Comparison of ENCODE assay signal across 17 mouse cellular contexts in the genomic region with DNA sequence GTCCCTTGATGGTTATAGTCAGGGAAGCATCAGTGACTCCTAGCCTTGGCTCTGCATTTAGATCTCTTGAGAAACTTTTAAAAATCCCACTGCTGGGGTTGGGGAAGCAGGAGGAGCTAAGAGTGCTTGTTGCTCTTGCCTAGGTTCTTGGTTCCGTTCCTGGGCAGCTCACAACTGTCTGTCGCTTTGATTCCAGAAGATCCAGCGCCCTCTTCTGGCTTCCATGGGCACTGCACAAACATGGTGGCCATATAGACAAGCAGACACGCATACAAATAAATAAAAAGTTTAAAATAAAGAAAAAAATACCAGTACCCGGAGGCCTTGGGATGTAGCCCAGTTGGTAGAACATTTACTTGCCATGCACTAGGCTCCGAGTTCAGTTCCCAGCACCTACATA. TPM values are rescaled to one million over a fixed set of nuclear protein-coding genes. Genes with fewer than 3 reads are reported as not detected.
DNase-seq lines count a peak whose midpoint lies in the region; ATAC-seq and TF ChIP-seq lines count a peak whose summit lies in the region.
"Had no signal": no experiment of that assay in that cellular context is flagged by ENCODE, and none has a peak within 500 bp of the region (broad histone marks: within the 10 kb centered on the region; RNA-seq: fewer than 3 reads in every experiment).

No protein-coding gene starts in this region.

- H3K4me1 ChIP-seq in intestine, postnatal 0 days (replicated peaks; ENCODE audit: control insufficient read depth, insufficient read depth, low read length): no peaks in the 10 kb centered on the region
- no peaks in the 10 kb centered on the region for H3K4me1 ChIP-seq in intestine, embryonic 15.5 days (replicated peaks)
- no peaks in the 10 kb centered on the region for H3K4me1 ChIP-seq in midbrain, postnatal 0 days (ENCODE audit: insufficient read depth, low read length)
- no peaks in the 10 kb centered on the region for H3K4me1 ChIP-seq in midbrain, embryonic 11.5 days (ENCODE audit: control insufficient read depth, insufficient read depth, low read length)
- H3K4me1 ChIP-seq in stomach, postnatal 0 days (replicated peaks; ENCODE audit: control insufficient read depth, insufficient read depth): no peaks in the 10 kb centered on the region

- DNase-seq in midbrain, postnatal 0 days (ENCODE audit: low spot score): no peak
- DNase-seq in midbrain, embryonic 11.5 days (ENCODE audit: low spot score, missing footprints): no peak
- no peak for DNase-seq in stomach, postnatal 0 days (ENCODE audit: low spot score)
- no peak for DNase-seq in ovary, postnatal 10 days (ENCODE audit: low spot score)
- DNase-seq: cerebellum, adult 11-12 months; kidney, adult 11 months; kidney, postnatal 4 days; left cerebral cortex, postnatal 4 days; lung, adult 18-20 months; right cerebral cortex, adult 18-20 months had no signal

- no peak overlapping the region for H3K9ac ChIP-seq in intestine, postnatal 0 days (ENCODE audit: low read depth, low read length)
- H3K9ac ChIP-seq in intestine, embryonic 15.5 days: no peak overlapping the region
- no peak overlapping the region for H3K9ac ChIP-seq in midbrain, postnatal 0 days (replicated peaks; ENCODE audit: low read length, poor library complexity, severe bottlenecking)
- H3K9ac ChIP-seq in midbrain, embryonic 11.5 days (ENCODE audit: low read length): no peak overlapping the region
- no peak overlapping the region for H3K9ac ChIP-seq in stomach, postnatal 0 days (ENCODE audit: low read length)

- no peak; the same call in 1 of the 2 replicates for ATAC-seq in intestine, postnatal 0 days
- no peak for ATAC-seq in intestine, embryonic 15.5 days
- no peak for ATAC-seq in midbrain, postnatal 0 days (ENCODE audit: low FRiP score)
- no peak for ATAC-seq in midbrain, embryonic 11.5 days (ENCODE audit: low FRiP score)
- peak; percentile 61; the same call in 1 of the 2 replicates for ATAC-seq in erythroblast, adult 5-6 weeks (replicated peaks; ENCODE audit: low FRiP score, poor library complexity, severe bottlenecking)
- no peak for ATAC-seq in stomach, postnatal 0 days (ENCODE audit: low FRiP score, low TSS enrichment)
- ATAC-seq: Patski had no signal

- no peak overlapping the region for H3K4me2 ChIP-seq in intestine, postnatal 0 days (replicated peaks; ENCODE audit: low read depth)
- no peak overlapping the region for H3K4me2 ChIP-seq in intestine, embryonic 15.5 days (replicated peaks)
- no peak overlapping the region for H3K4me2 ChIP-seq in midbrain, postnatal 0 days (ENCODE audit: low read depth, low read length, poor library complexity, severe bottlenecking)
- no peak overlapping the region for H3K4me2 ChIP-seq in midbrain, embryonic 11.5 days
- H3K4me2 ChIP-seq in stomach, postnatal 0 days (replicated peaks; ENCODE audit: low read depth): no peak overlapping the region

- no peaks in the 10 kb centered on the region for H3K27me3 ChIP-seq in intestine, postnatal 0 days (replicated peaks; ENCODE audit: control insufficient read depth, insufficient read depth, low read length)
- H3K27me3 ChIP-seq in intestine, embryonic 15.5 days (replicated peaks): no peaks in the 10 kb centered on the region
- H3K27me3 ChIP-seq in midbrain, postnatal 0 days (ENCODE audit: insufficient read depth, low read length): no peaks in the 10 kb centered on the region
- no peaks in the 10 kb centered on the region for H3K27me3 ChIP-seq in midbrain, embryonic 11.5 days (ENCODE audit: control insufficient read depth, insufficient read depth, low read length)
- H3K27me3 ChIP-seq in stomach, postnatal 0 days (ENCODE audit: control insufficient read depth, insufficient read depth, low read length): no peaks in the 10 kb centered on the region
- H3K27me3 ChIP-seq: Patski had no signal

- no peaks in the 10 kb centered on the region for H3K9me3 ChIP-seq in intestine, postnatal 0 days (ENCODE audit: control insufficient read depth)
- H3K9me3 ChIP-seq in intestine, embryonic 15.5 days: no peaks in the 10 kb centered on the region
- H3K9me3 ChIP-seq in midbrain, postnatal 0 days (ENCODE audit: low read length): no peaks in the 10 kb centered on the region
- H3K9me3 ChIP-seq in midbrain, embryonic 11.5 days (ENCODE audit: control insufficient read depth, low read length): no peaks in the 10 kb centered on the region
- H3K9me3 ChIP-seq in stomach, postnatal 0 days (ENCODE audit: control insufficient read depth, low read length): no peaks in the 10 kb centered on the region

- 76% methylated on average over 6 of the region's 6 CpGs for WGBS in intestine, postnatal 0 days
- WGBS in intestine, embryonic 15.5 days: 81% methylated on average over 6 of the region's 6 CpGs
- 72% methylated on average over 6 of the region's 6 CpGs for WGBS in midbrain, postnatal 0 days
- WGBS in midbrain, embryonic 11.5 days: 73% methylated on average over 6 of the region's 6 CpGs
- WGBS in stomach, postnatal 0 days: 75% methylated on average over 6 of the region's 6 CpGs

- no peak overlapping the region for H3K4me3 ChIP-seq in intestine, postnatal 0 days (ENCODE audit: low read depth, low read length)
- H3K4me3 ChIP-seq in intestine, embryonic 15.5 days (replicated peaks): no peak overlapping the region
- H3K4me3 ChIP-seq in midbrain, postnatal 0 days (ENCODE audit: low read depth, low read length): no peak overlapping the region
- no peak overlapping the region for H3K4me3 ChIP-seq in midbrain, embryonic 11.5 days (ENCODE audit: low read depth, low read length)
- no peak overlapping the region for H3K4me3 ChIP-seq in stomach, postnatal 0 days (ENCODE audit: low read depth, low read length)

- peaks cover 46% of the 10 kb centered on the region for H3K36me3 ChIP-seq in intestine, postnatal 0 days (ENCODE audit: control insufficient read depth, insufficient read depth)
- peaks cover 4% of the 10 kb centered on the region; the same call in 1 of the 2 replicates for H3K36me3 ChIP-seq in intestine, embryonic 15.5 days
- H3K36me3 ChIP-seq in midbrain, postnatal 0 days (ENCODE audit: insufficient read depth, low read length): peaks cover 29% of the 10 kb centered on the region
- no peaks in the 10 kb centered on the region for H3K36me3 ChIP-seq in midbrain, embryonic 11.5 days (ENCODE audit: control insufficient read depth, insufficient read depth, low read length)
- H3K36me3 ChIP-seq in stomach, postnatal 0 days (ENCODE audit: control insufficient read depth, insufficient read depth, low read length): no peaks in the 10 kb centered on the region; the same call in 1 of the 2 replicates

- peak; percentile 50 for TF ChIP-seq CTCF in intestine, postnatal 0 days (IDR thresholded peaks at IDR 0.05; ENCODE audit: low read depth)
- TF ChIP-seq CTCF in midbrain, postnatal 0 days (IDR thresholded peaks at IDR 0.05): peak; percentile 45
- TF ChIP-seq CTCF in stomach, postnatal 0 days (IDR thresholded peaks at IDR 0.05; ENCODE audit: low read depth): peak; percentile 42

- TF ChIP-seq EP300 in stomach, postnatal 0 days (optimal IDR thresholded peaks at IDR 0.05): no peak

- no peak overlapping the region for H3K27ac ChIP-seq in intestine, postnatal 0 days (ENCODE audit: low read depth, low read length)
- no peak overlapping the region for H3K27ac ChIP-seq in intestine, embryonic 15.5 days
- no peak overlapping the region for H3K27ac ChIP-seq in midbrain, postnatal 0 days (ENCODE audit: low read depth, low read length)
- no peak overlapping the region for H3K27ac ChIP-seq in midbrain, embryonic 11.5 days (ENCODE audit: low read depth, low read length)
- no peak overlapping the region for H3K27ac ChIP-seq in stomach, postnatal 0 days (replicated peaks)

RNA-seq across cellular contexts. Expression of a gene that starts 34.7 kb away (rescaled TPM):
- 0.43 TPM in 2 replicates for polyA plus RNA-seq in intestine, postnatal 0 days (2015; fragmentation: Nextera tagmentation; extraction: Ambion mirVana)
- 1.5 and 1.8 TPM in 2 replicates for polyA plus RNA-seq in intestine, embryonic 15.5 days (2015; fragmentation: Nextera tagmentation; extraction: Ambion mirVana)
- total RNA-seq in midbrain, postnatal 0 days (2014; rRNA removed): 0.09 and 0.60 TPM in 2 replicates
- polyA plus RNA-seq in midbrain, postnatal 0 days (2015; fragmentation: Nextera tagmentation; extraction: Ambion mirVana): 0.15 TPM in 2 replicates
- 0.12 and 0.16 TPM in 2 replicates for polyA plus RNA-seq in midbrain, embryonic 11.5 days (2014; fragmentation: Nextera tagmentation; extraction: Ambion mirVana)
- total RNA-seq in erythroblast, adult 5-6 weeks (2015; ENCODE audit: low replicate concordance): not detected in 2 replicates
- total RNA-seq in erythroblast, adult 5-6 weeks (2017; ENCODE audit: low replicate concordance): not detected in 2 replicates
- 0.61 and 0.79 TPM in 2 replicates for polyA plus RNA-seq in stomach, postnatal 0 days (2015; fragmentation: Nextera tagmentation; extraction: Ambion mirVana)
- total RNA-seq: hematopoietic stem cell, adult 5-6 weeks; layer of hippocampus, postnatal 25 days; left cerebral cortex, postnatal 4 days had no signal
- polyA plus RNA-seq: heart, embryonic 14.5 days; Patski had no signal

RNA-seq across cellular contexts. Expression of a gene that starts 35.1 kb away (rescaled TPM):
- polyA plus RNA-seq in intestine, postnatal 0 days (2015; fragmentation: Nextera tagmentation; extraction: Ambion mirVana): 9.9 and 10.5 TPM in 2 replicates
- 9.4 and 9.7 TPM in 2 replicates for polyA plus RNA-seq in intestine, embryonic 15.5 days (2015; fragmentation: Nextera tagmentation; extraction: Ambion mirVana)
- total RNA-seq in midbrain, postnatal 0 days (2014; rRNA removed): 7.5 and 8.0 TPM in 2 replicates
- polyA plus RNA-seq in midbrain, postnatal 0 days (2015; fragmentation: Nextera tagmentation; extraction: Ambion mirVana): 7.0 and 7.7 TPM in 2 replicates
- polyA plus RNA-seq in midbrain, embryonic 11.5 days (2014; fragmentation: Nextera tagmentation; extraction: Ambion mirVana): 5.2 and 6.4 TPM in 2 replicates
- total RNA-seq in erythroblast, adult 5-6 weeks (2015; ENCODE audit: low replicate concordance): 10.2 and 13.2 TPM in 2 replicates
- total RNA-seq in erythroblast, adult 5-6 weeks (2017; ENCODE audit: low replicate concordance): 14.5 and 15.3 TPM in 2 replicates
- polyA plus RNA-seq in stomach, postnatal 0 days (2015; fragmentation: Nextera tagmentation; extraction: Ambion mirVana): 5.0 TPM in 2 replicates
